Mouse (Mus musculus): ENCODE data around the gene Egfem1. TPM values are rescaled to one million over a fixed set of nuclear protein-coding genes. Genes with fewer than 3 reads are reported as not detected.

Egfem1 gene
- total RNA-seq, 2 experiments from 2014 or later, result 40.9 to 43.8 TPM

DNA sequence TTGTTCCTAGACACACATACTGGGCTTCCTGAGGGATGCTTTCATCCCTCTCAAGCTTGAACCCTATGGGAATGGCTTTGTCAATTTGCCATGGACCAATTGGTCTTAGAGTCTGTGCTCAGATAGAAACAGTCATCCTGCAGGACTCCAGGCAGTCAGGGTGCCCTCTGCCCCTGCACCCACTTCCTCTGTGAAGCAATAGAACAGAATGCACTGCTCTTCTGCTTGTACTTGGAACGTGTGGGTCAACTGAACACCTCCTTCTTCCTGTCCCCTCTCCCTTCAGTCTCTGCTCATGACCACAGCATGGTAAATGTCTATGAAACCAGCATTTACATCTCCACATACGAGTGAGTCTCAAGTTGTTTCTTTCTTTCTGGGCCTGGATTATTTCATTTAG is 16.6 kb downstream of the Egfem1 start:
- TF ChIP-seq CTCF (conservative IDR thresholded peaks at IDR 0.05), result no peak
- DNase-seq (ENCODE audit: low spot score in 2 of 2), result no peak
- no peak overlapping the region for H3K4me3 ChIP-seq
- H3K27ac ChIP-seq, result no peak overlapping the region

DNA sequence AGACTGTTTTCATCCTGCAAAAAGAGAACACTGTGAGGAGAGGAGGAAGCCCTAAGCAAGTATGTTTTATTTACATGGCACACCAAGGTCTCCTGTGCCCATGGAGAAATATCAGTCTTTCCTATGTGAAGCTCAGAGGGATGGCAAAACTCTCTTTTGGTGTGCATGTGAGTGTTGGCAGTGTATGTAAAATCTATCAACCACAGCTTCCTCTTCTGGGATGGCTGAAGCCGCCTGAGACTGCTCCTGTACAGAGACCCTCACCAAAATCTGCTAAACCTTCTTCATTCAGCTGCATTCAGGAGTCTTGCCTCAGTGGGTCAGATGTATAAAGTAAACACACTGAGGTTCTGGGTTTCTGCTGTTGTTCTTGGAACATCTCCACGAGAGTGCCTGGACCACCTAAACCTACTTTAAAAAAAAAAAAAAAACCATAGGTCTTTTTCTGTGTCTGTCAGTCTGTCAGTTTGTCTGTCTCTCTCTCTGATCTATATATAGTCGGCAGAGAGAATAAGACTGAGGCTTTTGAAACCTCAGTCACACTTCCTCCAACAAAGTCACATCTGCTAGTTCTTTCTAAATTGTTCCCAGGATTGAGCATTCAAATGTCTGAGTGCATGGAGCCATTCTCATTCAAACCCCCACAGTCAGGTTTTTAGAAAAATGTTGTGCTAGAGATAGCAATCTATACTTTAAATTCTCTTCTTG is 24.3 kb downstream of the Egfem1 start:
- H3K27ac ChIP-seq, result no peak overlapping the region
- TF ChIP-seq CTCF (conservative IDR thresholded peaks at IDR 0.05), result no peak

DNA sequence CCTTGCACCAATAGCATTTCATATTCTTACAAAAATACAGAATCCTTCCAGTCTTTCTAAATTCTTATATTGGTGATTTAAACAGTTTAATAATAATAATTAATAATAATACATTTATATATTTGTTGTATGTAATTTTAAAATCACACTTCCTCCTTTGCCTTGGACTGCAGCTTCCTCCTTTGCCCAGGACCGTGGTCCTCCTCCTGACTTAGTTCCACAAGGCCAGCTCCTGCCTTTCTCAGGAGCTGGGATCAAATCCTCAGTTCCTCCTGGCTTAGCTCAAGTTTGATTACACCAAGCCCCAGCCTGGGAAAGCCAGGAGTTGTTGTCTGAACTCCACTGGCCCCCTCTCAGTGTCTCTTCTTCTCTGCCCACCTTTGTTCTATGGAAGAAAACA is 25.3 kb downstream of the Egfem1 start:
- TF ChIP-seq CTCF (conservative IDR thresholded peaks at IDR 0.05), result no peak
- DNase-seq (ENCODE audit: low spot score in 2 of 2), result no peak
- Histone ChIP-seq H3K27ac (no peak overlapping the region), H3K4me3 (no peak overlapping the region)

More for the DNA sequence above, 24.3 kb downstream of the Egfem1 start:
- H3K4me3 ChIP-seq, result no peak overlapping the region
- DNase-seq (ENCODE audit: low spot score in 2 of 2), result no peak

DNA sequence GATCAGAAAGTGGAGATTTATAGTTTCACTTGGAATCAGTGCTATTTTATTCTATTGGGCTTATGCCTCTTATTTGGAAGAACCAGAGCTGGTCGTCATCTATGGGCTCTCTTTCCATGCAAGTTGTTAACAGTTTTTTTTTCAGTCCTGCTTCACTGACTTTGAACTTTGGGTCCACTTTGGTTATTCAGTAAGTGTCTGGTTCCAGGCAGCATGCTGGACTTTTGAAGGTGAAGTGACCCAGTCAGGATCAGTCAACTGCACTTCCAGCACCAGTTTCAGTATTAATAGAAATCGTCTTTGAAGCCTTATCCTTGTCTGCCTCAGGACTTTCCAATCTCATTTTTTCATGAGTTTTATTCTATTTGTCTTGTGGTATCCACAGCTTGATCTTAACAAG is 28.5 kb downstream of the Egfem1 start:
- TF ChIP-seq CTCF (conservative IDR thresholded peaks at IDR 0.05), result no peak
- H3K27ac ChIP-seq, result no peak overlapping the region
- H3K4me3 ChIP-seq, result no peak overlapping the region
- no peak for DNase-seq (ENCODE audit: low spot score in 2 of 2)

DNA sequence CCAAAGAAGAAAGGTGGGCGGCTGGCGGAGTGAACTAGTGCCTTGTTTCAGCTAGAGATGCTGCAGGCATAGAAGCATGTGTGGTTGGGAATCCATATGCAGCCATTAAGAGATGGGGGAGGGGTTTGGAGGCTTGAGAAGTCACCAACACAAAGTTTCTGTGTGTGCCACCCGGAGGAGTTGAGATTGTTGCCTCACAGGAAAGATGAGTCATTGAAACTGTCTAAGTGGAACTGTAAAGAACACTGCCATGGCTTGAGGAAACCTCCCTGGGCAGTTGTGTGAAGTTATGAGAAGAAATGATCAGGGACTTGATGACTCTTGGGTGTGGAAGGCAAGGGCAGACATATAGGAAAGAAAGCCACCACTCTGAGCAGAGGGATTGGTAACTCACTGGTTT is 32.7 kb downstream of the Egfem1 start:
- Histone ChIP-seq H3K4me3 (no peak overlapping the region), H3K27ac (no peak overlapping the region)
- no peak for DNase-seq (ENCODE audit: low spot score in 2 of 2)
- TF ChIP-seq CTCF (conservative IDR thresholded peaks at IDR 0.05), result no peak

DNA sequence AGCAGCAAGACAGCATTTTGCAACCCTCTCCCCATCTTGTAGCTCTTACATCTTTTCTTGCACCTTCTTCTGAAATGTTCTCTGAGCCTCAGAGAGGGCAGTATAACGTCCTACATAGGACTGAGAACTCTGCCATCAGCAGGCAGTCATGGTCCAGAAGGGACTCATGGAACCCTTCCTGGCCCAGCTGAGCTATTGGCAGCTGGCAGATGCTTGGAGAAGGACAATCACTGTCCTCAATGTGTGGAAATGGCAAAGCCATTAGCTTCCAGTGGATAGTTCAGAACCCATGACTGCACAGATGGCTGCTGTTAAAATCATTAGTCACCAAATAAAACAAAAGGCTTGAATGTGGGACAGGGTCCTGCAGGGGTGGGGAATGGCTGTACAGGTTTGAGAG is 35.6 kb downstream of the Egfem1 start:
- no peak for DNase-seq (ENCODE audit: low spot score in 2 of 2)
- TF ChIP-seq CTCF (conservative IDR thresholded peaks at IDR 0.05), result no peak
- Histone ChIP-seq H3K27ac (peak overlapping the region; percentile 4; the same call in 1 of the 2 replicates), H3K4me3 (no peak overlapping the region)

DNA sequence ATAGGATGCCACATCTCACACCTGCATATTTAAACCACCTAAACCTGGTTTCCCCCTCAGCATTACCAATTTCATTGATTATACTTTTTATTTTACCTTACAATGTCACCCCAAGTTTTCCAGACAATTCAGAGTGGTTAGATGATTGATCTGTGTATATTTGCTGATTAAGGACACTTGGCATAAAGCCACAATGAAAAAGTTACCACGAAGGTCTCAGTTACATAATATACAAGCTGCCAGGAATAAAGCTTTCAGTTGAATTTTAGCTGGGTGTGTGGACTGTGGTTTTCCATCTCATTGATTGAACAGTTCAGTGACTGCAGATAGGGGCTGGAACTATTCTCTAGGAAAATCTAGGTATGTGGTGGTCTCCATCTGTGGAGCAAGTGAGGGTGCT is 40.7 kb downstream of the Egfem1 start:
- no peak for TF ChIP-seq CTCF (conservative IDR thresholded peaks at IDR 0.05)
- no peak overlapping the region for H3K27ac ChIP-seq
- H3K4me3 ChIP-seq, result no peak overlapping the region
- DNase-seq (ENCODE audit: low spot score in 2 of 2), result no peak

DNA sequence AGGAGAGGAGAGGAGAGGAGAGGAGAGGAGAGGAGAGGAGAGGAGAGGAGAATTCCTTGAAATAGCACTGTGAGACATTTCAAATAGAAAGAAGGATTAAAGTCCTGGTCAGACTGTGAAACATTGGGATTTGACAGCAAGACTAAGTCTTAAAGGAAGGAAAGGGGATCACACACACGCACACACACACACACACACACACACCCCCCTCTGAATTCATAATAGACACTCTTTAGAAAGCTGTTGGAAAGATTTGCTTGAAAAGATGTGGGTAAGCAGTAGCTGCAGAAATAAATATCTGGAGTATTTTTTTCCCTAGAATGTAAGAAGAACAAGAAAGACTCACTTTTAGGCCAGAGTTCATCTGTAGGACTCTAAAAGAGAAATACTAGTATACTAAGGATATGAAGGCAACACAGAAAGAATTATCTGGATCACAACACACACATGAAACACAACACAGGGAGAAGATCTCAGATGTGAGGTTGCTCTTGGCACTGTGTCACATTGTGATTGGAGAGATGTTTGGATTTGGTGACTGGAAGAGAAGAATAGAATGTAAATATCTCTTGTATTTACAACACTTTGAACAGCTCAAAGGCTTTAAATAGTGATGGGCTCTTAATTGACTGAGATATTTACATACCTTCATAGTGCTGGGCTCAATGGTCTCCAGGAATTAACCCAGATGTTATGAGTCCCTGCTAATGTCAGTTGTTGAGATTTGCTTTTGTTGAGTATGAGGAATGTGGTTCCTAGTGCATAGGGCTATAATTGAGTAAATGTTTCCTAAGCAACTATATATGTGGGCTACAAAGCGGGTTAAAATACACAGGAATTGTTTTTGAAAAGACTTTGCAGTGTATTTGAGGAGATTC is 50.5 kb downstream of the Egfem1 start:
- Histone ChIP-seq H3K27ac (no peak overlapping the region), H3K4me3 (no peak overlapping the region)
- no peak for DNase-seq (ENCODE audit: low spot score in 2 of 2)
- TF ChIP-seq CTCF (conservative IDR thresholded peaks at IDR 0.05), result no peak

DNA sequence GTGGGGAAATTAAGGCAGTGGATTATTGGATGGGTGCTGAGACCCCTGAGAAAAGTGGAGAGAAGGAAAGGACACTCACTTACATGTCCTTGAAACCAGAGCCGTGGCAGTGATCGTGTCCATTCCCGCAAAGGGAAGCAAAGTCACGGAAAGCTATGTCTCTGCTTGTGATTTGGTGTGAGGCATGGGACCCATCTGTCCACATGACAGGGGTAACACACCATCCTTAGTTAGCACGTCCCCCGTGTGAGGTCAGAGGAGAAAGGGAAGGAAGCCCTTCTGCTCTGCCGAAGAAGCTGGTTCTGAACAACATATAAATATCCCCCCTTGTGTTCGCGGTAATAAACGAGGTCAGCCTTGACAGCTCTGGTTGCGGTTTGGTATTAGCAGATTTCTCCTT is 52.7 kb downstream of the Egfem1 start:
- DNase-seq (ENCODE audit: low spot score in 2 of 2), result no peak
- H3K4me3 ChIP-seq, result no peak overlapping the region

DNA sequence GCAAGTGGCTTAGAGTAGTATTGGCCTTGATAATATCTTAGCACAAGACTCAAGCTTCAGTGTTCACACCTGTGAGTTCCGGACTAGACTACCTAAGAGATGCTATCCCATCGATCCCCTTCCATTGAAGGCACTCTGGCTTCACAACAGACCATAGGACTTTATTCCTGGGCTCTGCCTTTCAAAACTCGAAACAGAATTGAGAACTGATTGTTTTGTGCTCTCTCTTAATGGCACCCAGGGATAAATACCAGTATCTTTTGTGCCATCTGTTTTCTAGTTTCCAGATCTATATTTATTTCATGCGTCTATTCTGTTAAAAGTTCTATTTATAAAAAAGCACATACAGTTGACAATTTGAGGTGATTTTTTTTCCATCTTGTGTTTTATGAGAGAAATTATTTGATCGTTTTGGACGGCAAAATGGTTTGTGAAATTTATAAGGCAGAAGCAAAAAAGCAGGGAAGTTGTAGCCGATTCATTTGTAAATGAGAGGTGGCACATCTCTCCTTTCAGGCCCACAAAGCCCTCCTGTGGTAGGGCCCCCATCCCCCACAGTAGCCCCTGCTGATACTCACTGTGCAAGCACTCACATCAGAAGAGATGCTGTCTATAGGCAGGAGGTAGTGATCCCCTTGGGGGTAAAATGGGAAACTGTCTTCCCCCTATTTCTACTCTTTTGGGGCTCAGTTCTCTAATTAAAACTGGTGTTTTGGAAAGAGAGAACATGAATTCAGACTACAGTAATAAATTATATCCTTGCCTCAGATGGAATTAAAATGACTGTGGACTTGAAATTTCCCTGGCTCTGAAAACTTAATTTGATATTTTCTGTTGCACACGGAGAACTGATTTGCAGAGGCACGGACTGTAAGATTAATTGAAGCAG is 53.6 kb downstream of the Egfem1 start:
- no peak overlapping the region; the same call in 1 of the 2 replicates for H3K4me3 ChIP-seq
- H3K27ac ChIP-seq, result peak overlapping the region; percentile 87
- no peak for DNase-seq (ENCODE audit: low spot score in 2 of 2)
- no peak for TF ChIP-seq CTCF (conservative IDR thresholded peaks at IDR 0.05)

More for the DNA sequence above, 52.7 kb downstream of the Egfem1 start:
- no peak for TF ChIP-seq CTCF (conservative IDR thresholded peaks at IDR 0.05)
- peak overlapping the region; percentile 87 for H3K27ac ChIP-seq

DNA sequence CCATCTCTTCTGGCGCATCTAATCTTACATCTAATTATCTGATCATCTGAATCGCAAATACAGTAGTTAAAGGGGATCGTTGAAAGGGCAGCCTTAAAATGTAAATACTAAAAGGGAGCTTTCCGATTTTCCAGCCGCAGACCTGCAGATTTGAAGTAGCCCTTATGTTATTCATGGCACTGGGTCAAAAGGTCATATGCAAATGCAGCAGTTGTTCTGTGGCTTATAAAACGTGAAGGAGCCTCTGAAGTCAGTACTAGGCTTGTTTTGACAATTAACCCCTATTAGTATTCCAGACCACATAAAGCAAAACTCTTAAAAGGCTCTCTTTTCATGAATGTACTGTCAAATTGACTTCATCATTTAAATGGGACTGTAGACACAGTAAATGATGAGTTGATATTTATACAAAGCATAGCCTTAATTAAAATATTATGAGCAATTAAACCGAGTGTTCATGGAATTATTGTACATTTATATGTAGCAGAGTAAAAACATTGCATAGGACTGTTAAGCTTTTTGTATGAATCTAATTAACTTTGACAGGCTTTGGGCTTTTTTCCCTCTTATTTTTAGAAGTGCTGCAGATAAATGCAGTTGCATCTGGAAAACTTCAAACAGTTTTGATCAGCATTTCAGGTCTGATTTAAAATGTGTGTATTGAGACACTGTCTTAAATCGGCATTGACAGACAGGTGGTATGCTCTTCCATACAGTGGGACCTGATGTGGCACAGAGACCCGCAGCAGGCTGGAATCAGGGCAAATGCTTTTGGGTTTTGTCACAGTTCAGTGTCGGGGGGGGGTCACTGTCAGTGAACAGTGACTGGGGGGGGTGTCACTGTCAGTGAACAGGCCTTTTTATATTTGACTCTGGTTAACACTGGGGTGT is 54.5 kb downstream of the Egfem1 start:
- Histone ChIP-seq H3K4me3 (no peak overlapping the region; the same call in 1 of the 2 replicates), H3K27ac (peak overlapping the region; percentile 87)
- no peak for TF ChIP-seq CTCF (conservative IDR thresholded peaks at IDR 0.05)
- no peak for DNase-seq (ENCODE audit: low spot score in 2 of 2)

DNA sequence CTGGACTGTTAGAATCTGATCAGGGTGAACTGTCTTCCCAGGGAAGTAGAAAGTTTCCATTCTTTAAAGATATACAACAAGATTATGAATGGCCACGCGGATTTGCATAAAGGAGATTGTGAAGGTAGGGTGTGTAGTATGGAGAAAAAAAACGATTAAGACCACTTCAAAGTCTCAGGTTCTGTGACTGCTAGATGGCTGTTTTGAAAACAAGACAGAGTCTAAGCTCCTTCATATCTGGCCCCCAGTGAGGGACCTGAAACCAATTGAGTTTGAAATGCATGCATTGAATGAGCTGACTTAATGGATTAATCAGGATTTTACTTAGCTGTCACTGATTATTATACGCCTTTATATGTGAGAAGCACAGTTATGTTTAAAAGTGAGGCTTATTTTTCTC is 86.6 kb downstream of the Egfem1 start:
- TF ChIP-seq CTCF (conservative IDR thresholded peaks at IDR 0.05), result no peak
- DNase-seq (ENCODE audit: low spot score in 2 of 2), result no peak
- Histone ChIP-seq H3K27ac (no peak overlapping the region), H3K4me3 (no peak overlapping the region)

Data from layer of hippocampus, adult 2 months (tissue).